Mouse (Mus musculus) cerebellum, adult 2 months (tissue): ENCODE measurements around the gene Brca2.

Experiments
- CTCF ChIP-seq: fragments of 200-500 bp; IDR thresholded peaks from 2 replicates; pipeline ENCODE4 v1.5.1; 2011; ENCODE audit warnings: low read depth, mild to moderate bottlenecking, control low read depth, low read length, moderate library complexity, borderline replicate concordance; ENCODE audit not compliant: insufficient read depth
- POLR2A ChIP-seq: fragments of 200-500 bp; IDR thresholded peaks from 2 replicates; pipeline ENCODE4 v1.6.1; 2011; ENCODE audit warnings: low read length, control low read depth, borderline replicate concordance; ENCODE audit not compliant: insufficient read depth

- no peak for TF ChIP-seq POLR2A
- no peak for TF ChIP-seq CTCF
These were observed 2.8 kb downstream of the Brca2 start for GRCm38 (mm10) chr5:150525239-150525638.
